Mouse (Mus musculus) megakaryocyte-erythroid progenitor cell, adult 5 weeks (primary cell): Measurements from ENCODE around the gene Adcy10. TPM values are rescaled to one million over a fixed set of nuclear protein-coding genes. Genes with fewer than 3 reads are reported as not detected.

Source experiments
- polyA plus RNA-seq: library from polyadenylated mRNA; stranded (reverse); fragments of >175 nt; gene quantifications from 2 replicates; pipeline ENCODE4 v1.2.3, GENCODE M21; 2012

Gene Adcy10
- not detected in 2 replicates for polyA plus RNA-seq

DNA sequence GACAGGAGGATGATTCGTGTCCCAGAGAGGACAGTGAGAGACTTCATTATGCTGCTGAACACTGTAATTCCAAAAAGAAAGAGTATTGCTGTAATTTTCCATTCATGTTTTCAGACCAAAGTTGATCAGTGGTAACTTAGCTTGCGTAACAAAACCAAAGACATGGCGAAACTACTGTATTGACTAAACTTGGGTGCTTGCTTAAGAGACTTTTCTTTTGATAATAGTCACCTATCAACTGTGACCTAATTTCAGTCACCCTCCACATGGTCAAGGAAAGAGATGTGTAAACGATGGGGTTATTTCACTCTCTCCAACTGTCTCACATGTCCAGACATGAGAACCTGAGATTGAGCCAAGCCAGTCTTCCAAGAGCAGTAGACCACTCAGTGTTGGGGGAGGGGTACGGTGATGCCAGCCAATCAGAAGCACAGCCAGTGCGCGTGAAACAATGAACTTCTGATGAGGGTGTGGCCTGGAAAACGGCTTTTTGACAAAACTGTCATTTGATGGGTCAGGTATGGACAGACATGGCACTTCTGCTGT, at the start of gene Adcy10:
Gene Adcy10 (plus strand): TSS at position 496 of the 546 bp plus-strand sequence.

DNA sequence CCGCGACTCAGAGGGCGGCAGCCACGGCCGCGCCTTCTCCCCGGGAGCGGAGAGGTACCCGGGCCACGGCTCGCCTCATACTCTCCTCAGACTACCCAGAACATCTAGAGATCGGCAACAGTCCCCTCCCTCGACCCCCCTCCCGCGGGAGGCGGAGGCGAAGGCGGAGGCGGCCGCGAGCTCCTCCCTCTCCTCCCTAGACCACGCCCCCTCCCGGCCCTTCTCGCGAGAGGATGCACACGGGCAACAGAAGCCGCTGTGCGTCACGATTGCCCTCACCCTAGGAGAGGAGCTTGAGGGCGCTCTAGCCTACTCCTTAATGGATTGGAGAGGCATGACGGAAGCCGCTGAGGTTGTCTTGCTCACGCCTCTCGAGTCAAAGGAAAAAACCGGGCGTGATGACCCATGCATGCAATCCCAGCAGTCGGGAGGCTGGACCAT, 24.6 kb upstream of the Adcy10 start, which contains the start of the genes Dcaf6 and Mpc2:
Gene Dcaf6 (minus strand): TSS at position 116 of the 441 bp plus-strand sequence.
Gene Mpc2 (plus strand): TSS at position 278 of the 441 bp plus-strand sequence.

Other genes starting within 250 kb of the Adcy10 start
- gene Tiprl, start 248.2 kb upstream of the Adcy10 start, polyA plus RNA-seq, result 12.5 and 15.4 TPM in 2 replicates
- 0.20 and 0.29 TPM in 2 replicates for gene Gpr161, start 189.4 kb upstream of the Adcy10 start, polyA plus RNA-seq
- gene Dcaf6, start 24.7 kb upstream of the Adcy10 start, polyA plus RNA-seq, result 14.2 and 14.6 TPM in 2 replicates
- 90.0 and 96.2 TPM in 2 replicates for gene Mpc2, start 24.5 kb upstream of the Adcy10 start, polyA plus RNA-seq
- 0.87 and 1.3 TPM in 2 replicates for gene Mpzl1, start 149.4 kb downstream of the Adcy10 start, polyA plus RNA-seq
- gene Rcsd1, start 224.6 kb downstream of the Adcy10 start, polyA plus RNA-seq, result 113 and 117 TPM in 2 replicates